Mouse (Mus musculus) cerebellum, adult 18-20 months (tissue): ENCODE results near the gene Ints1.
A peak's percentile ranks its signal among the peaks of the same experiment; 100 is the strongest.

ENCODE experiments used
- DNase-seq, 2 experiments: peaks; one replicate each; pipeline ENCODE4 v3.0.0; 2021

Gene Ints1

GRCm38 (mm10) chr5:139799801-139800590, 24.5 kb upstream of the Ints1 start:
- no peak for DNase-seq

- no peak for DNase-seq
These were observed 23.6 kb upstream of the Ints1 start for GRCm38 (mm10) chr5:139799041-139799440.

GRCm38 (mm10) chr5:139798168-139798900, 22.9 kb upstream of the Ints1 start:
- DNase-seq: no peak

- peak; percentile 34 to 58 for DNase-seq
These were observed 22.1 kb upstream of the Ints1 start for GRCm38 (mm10) chr5:139797473-139798167.

- no peak for DNase-seq
These were observed 21.4 kb upstream of the Ints1 start for GRCm38 (mm10) chr5:139796900-139797299.

GRCm38 (mm10) chr5:139796001-139796620, 20.6 kb upstream of the Ints1 start:
- no peak for DNase-seq

- DNase-seq: no peak
These were observed 19.5 kb upstream of the Ints1 start for GRCm38 (mm10) chr5:139794938-139795337.

GRCm38 (mm10) chr5:139794137-139794536, 18.7 kb upstream of the Ints1 start:
- DNase-seq: no peak

- DNase-seq: no peak
These were observed 18.0 kb upstream of the Ints1 start for GRCm38 (mm10) chr5:139793338-139794089.

- DNase-seq: no peak
These were observed 17.5 kb upstream of the Ints1 start for GRCm38 (mm10) chr5:139792966-139793337.

- no peak for DNase-seq
These were observed 16.8 kb upstream of the Ints1 start for GRCm38 (mm10) chr5:139792159-139792775.

GRCm38 (mm10) chr5:139791227-139792158, 16.0 kb upstream of the Ints1 start, which contains the start of gene Mafk:
Gene Mafk (plus strand): TSS chr5:139791513.
- peak; percentile 78 to 83 for DNase-seq

GRCm38 (mm10) chr5:139789466-139789865, 14.0 kb upstream of the Ints1 start:
- DNase-seq: no peak

GRCm38 (mm10) chr5:139781406-139781805, 5.9 kb upstream of the Ints1 start:
- no peak for DNase-seq

GRCm38 (mm10) chr5:139776966-139777365, 1.5 kb upstream of the Ints1 start:
- no peak for DNase-seq

GRCm38 (mm10) chr5:139768216-139768615, 7.3 kb downstream of the Ints1 start:
- DNase-seq: no peak

GRCm38 (mm10) chr5:139764296-139764695, 11.2 kb downstream of the Ints1 start:
- no peak for DNase-seq

GRCm38 (mm10) chr5:139758096-139758495, 17.4 kb downstream of the Ints1 start:
- no peak for DNase-seq

- no peak for DNase-seq
These were observed 18.9 kb downstream of the Ints1 start for GRCm38 (mm10) chr5:139756586-139756985.

- DNase-seq: no peak
These were observed 19.3 kb downstream of the Ints1 start for GRCm38 (mm10) chr5:139756135-139756534.

- DNase-seq: peak; percentile 63 to 73
These were observed 20.7 kb downstream of the Ints1 start for GRCm38 (mm10) chr5:139754753-139755152.
